Mouse (Mus musculus) spleen, adult 2 months (tissue): ENCODE results near the gene Capn1. TPM values are rescaled to one million over a fixed set of nuclear protein-coding genes. Genes with fewer than 3 reads are reported as not detected.

Experiments used
- DNase-seq, 2 experiments: peaks; one replicate each; pipeline versions ENCODE4 v3.0.0 to v3.0.0-alpha.2; 2012 to 2021; ENCODE audit warnings: low spot score in 2 of 2, low read depth in 1 of 2
- H3K27ac ChIP-seq: fragments of 200-500 bp; 2 replicates; pipeline ENCODE4 v1.5.1; 2012; ENCODE audit warnings: low read length, inconsistent platforms; ENCODE audit not compliant: insufficient read depth
- H3K27me3 ChIP-seq: fragments of 200-500 bp; 2 replicates; pipeline ENCODE4 v1.6.1; 2012; ENCODE audit warnings: mild to moderate bottlenecking, moderate library complexity, low read length, inconsistent platforms; ENCODE audit not compliant: control insufficient read depth, insufficient read depth
- H3K36me3 ChIP-seq: fragments of 200-500 bp; 2 replicates; pipeline ENCODE4 v1.6.1; 2012; ENCODE audit warnings: mild to moderate bottlenecking, low read length, inconsistent platforms; ENCODE audit not compliant: control insufficient read depth, insufficient read depth
- H3K4me1 ChIP-seq: fragments of 200-500 bp; 2 replicates; pipeline ENCODE4 v1.6.1; 2011; ENCODE audit warnings: inconsistent platforms; ENCODE audit not compliant: control insufficient read depth, insufficient read depth, insufficient read length
- H3K4me3 ChIP-seq: fragments of 200-500 bp; 2 replicates; pipeline ENCODE4 v1.5.1; 2011; ENCODE audit warnings: mild to moderate bottlenecking, inconsistent platforms; ENCODE audit not compliant: insufficient read depth, insufficient read length; ENCODE audit errors: extremely low read depth
- CTCF ChIP-seq: fragments of 200-500 bp; IDR thresholded peaks from 2 replicates; pipeline ENCODE4 v1.5.1; 2011; ENCODE audit warnings: mild to moderate bottlenecking, inconsistent platforms; ENCODE audit not compliant: insufficient read depth, insufficient read length, insufficient replicate concordance; ENCODE audit errors: extremely low read depth
- POLR2A ChIP-seq: fragments of 200-500 bp; IDR thresholded peaks from 2 replicates; pipeline ENCODE4 v1.6.1; 2011; ENCODE audit warnings: low read depth, low read length, inconsistent platforms
- whole genome bisulfite sequencing: fragments of 180-500 bp; shearing (Covaris S2); methylation state at CpG from one replicate; pipeline ENCODE4 v1.1.7; 2018; 5-methylcytosine and 5-hydroxymethylcytosine counted together
- polyA plus RNA-seq: library from polyadenylated mRNA; depleted of rRNA; stranded (reverse); fragments of >200 nt; gene quantifications from 2 replicates; pipeline ENCODE4 v1.2.3, GENCODE M21; 2012

The Capn1 gene
- polyA plus RNA-seq, 1 experiment, result 50.8 TPM

- 96% methylated on average over 13 of the region's 13 CpGs for WGBS
- no peak for DNase-seq
- no peak for TF ChIP-seq POLR2A
- TF ChIP-seq CTCF, result no peak
- Histone ChIP-seq H3K27me3 (no peaks in the 10 kb centered on the region), H3K4me3 (no peak overlapping the region), H3K36me3 (peaks cover 44% of the 10 kb centered on the region), H3K27ac (no peak overlapping the region), H3K4me1 (0 out of 2 replicates have a peak, but pooled peaks cover 2% of the 10 kb centered on the region)
Measured at GRCm38 (mm10) chr19:6007013-6007412, 8.7 kb downstream of the Capn1 start.

- 93% methylated on average over 11 of the region's 11 CpGs for WGBS
- no peak for TF ChIP-seq CTCF
- TF ChIP-seq POLR2A, result no peak
- Histone ChIP-seq H3K27ac (no peak overlapping the region), H3K4me1 (0 out of 2 replicates have a peak, but pooled peaks cover 2% of the 10 kb centered on the region), H3K4me3 (no peak overlapping the region), H3K36me3 (peaks cover 42% of the 10 kb centered on the region), H3K27me3 (no peaks in the 10 kb centered on the region)
- no peak for DNase-seq
Measured at GRCm38 (mm10) chr19:6005541-6005940, 10.2 kb downstream of the Capn1 start.

- TF ChIP-seq CTCF (no peak), POLR2A (no peak)
- WGBS, result 85% methylated on average over 5 of the region's 5 CpGs
- H3K4me3 ChIP-seq, result no peak overlapping the region
- no peak overlapping the region for H3K27ac ChIP-seq
- no peak for DNase-seq
- no peaks in the 10 kb centered on the region for H3K27me3 ChIP-seq
- 0 out of 2 replicates have a peak, but pooled peaks cover 2% of the 10 kb centered on the region for H3K4me1 ChIP-seq
- H3K36me3 ChIP-seq, result peaks cover 25% of the 10 kb centered on the region
Measured at GRCm38 (mm10) chr19:5999969-6000368, 15.7 kb downstream of the Capn1 start.

GRCm38 (mm10) chr19:5998180-5998579 lies 17.5 kb downstream of the Capn1 start:
- WGBS, result 96% methylated on average over 3 of the region's 3 CpGs
- H3K4me1 ChIP-seq, result no peaks in the 10 kb centered on the region
- DNase-seq, result no peak
- no peaks in the 10 kb centered on the region for H3K27me3 ChIP-seq
- no peak overlapping the region for H3K4me3 ChIP-seq
- TF ChIP-seq CTCF, result no peak
- no peak for TF ChIP-seq POLR2A
- no peak overlapping the region for H3K27ac ChIP-seq
- peaks cover 33% of the 10 kb centered on the region for H3K36me3 ChIP-seq

GRCm38 (mm10) chr19:5994711-5995110 lies 21.0 kb downstream of the Capn1 start:
- Histone ChIP-seq H3K27ac (no peak overlapping the region), H3K4me3 (no peak overlapping the region), H3K36me3 (peaks cover 45% of the 10 kb centered on the region), H3K4me1 (no peaks in the 10 kb centered on the region), H3K27me3 (no peaks in the 10 kb centered on the region)
- no peak for TF ChIP-seq POLR2A
- no peak for TF ChIP-seq CTCF
- 93% methylated on average over 14 of the region's 14 CpGs for WGBS
- no peak for DNase-seq

- H3K4me1 ChIP-seq, result peaks cover 11% of the 10 kb centered on the region; the same call in 1 of the 2 replicates
- no peaks in the 10 kb centered on the region for H3K27me3 ChIP-seq
- WGBS, result 58% methylated on average over 7 of the region's 7 CpGs
- no peak overlapping the region for H3K4me3 ChIP-seq
- TF ChIP-seq POLR2A (no peak), CTCF (no peak)
- no peak overlapping the region for H3K27ac ChIP-seq
- H3K36me3 ChIP-seq, result peaks cover 40% of the 10 kb centered on the region
- DNase-seq, result no peak
Measured at GRCm38 (mm10) chr19:5992012-5992411, 23.7 kb downstream of the Capn1 start.

GRCm38 (mm10) chr19:5991467-5991866 lies 24.2 kb downstream of the Capn1 start:
- DNase-seq, result no peak
- Histone ChIP-seq H3K4me3 (no peak overlapping the region), H3K36me3 (peaks cover 36% of the 10 kb centered on the region), H3K4me1 (peaks cover 11% of the 10 kb centered on the region; the same call in 1 of the 2 replicates), H3K27ac (no peak overlapping the region), H3K27me3 (no peaks in the 10 kb centered on the region)
- WGBS, result 89% methylated on average over 7 of the region's 7 CpGs
- TF ChIP-seq CTCF, result no peak
- no peak for TF ChIP-seq POLR2A
